Mouse (Mus musculus) kidney, adult 2 months (tissue): ENCODE measurements at regions not wholly inside any gene's neighbourhood (a gene's known extent, or its start where the extent isn't known, plus 50 kb on each side); places are given as distances from the start of the nearest gene placed in this dataset.

ENCODE experiments used
- CTCF ChIP-seq: fragments of 200-500 bp; conservative IDR thresholded peaks from 2 replicates; pipeline ENCODE4 v1.5.1; 2011; ENCODE audit warnings: low read depth, mild to moderate bottlenecking, control low read depth, low read length, moderate library complexity, mixed read lengths; ENCODE audit not compliant: insufficient read depth, insufficient read length
- POLR2A ChIP-seq: fragments of 200-500 bp; IDR thresholded peaks from one replicate; pipeline ENCODE4 v1.6.1; 2011; ENCODE audit warnings: low read depth, low read length, control low read depth

GRCm38 (mm10) chr7:73606677-73607449 is 65.2 kb upstream of the Chd2 start:
- no peak for TF ChIP-seq CTCF
- TF ChIP-seq POLR2A, result no peak
